Mouse (Mus musculus) gastrocnemius, postnatal 14 days (tissue): ENCODE data around the gene Tmeff2. TPM values are rescaled to one million over a fixed set of nuclear protein-coding genes. Genes with fewer than 3 reads are reported as not detected.

Experiments
- DNase-seq: peaks from one replicate; pipeline ENCODE4 v3.0.0; 2021; ENCODE audit warnings: mixed read lengths
- intact Hi-C: fragments of 180-260 bp; cut with DNase I; formaldehyde crosslinking; loops from one replicate; pipeline ENCODE4 v1.15.1; 2025; ENCODE audit warnings: low total_unique reads
- microRNA-seq, 2 experiments: library from miRNA; unstranded; fragments of <30 nt; microRNA quantifications; one replicate each; pipeline ENCODE4 v1.2.0; 2021
- total RNA-seq, 2 experiments: library from RNA; stranded (reverse); gene quantifications; 2 replicates each; pipeline ENCODE4 v1.2.3; 2021

Tmeff2 gene
- total RNA-seq, 2 experiments from 2014 or later = 3.2 to 4.0 TPM

- DNase-seq = no peak
- intact Hi-C loops = no loop called here
Measured at GRCm38 (mm10) chr1:51184276-51184675, 283.8 kb downstream of the Tmeff2 start.

GRCm38 (mm10) chr1:51189008-51189407 lies 288.6 kb downstream of the Tmeff2 start:
- intact Hi-C loops = no loop called here
- DNase-seq = no peak

- no peak for DNase-seq
- intact Hi-C loops = no loop called here
Measured at GRCm38 (mm10) chr1:51191253-51191652, 290.8 kb downstream of the Tmeff2 start.

- no peak for DNase-seq
Measured at GRCm38 (mm10) chr1:51191872-51192613, 291.6 kb downstream of the Tmeff2 start.

GRCm38 (mm10) chr1:51199088-51199830 lies 298.8 kb downstream of the Tmeff2 start:
- intact Hi-C loops = no loop called here
- DNase-seq = no peak

More at GRCm38 (mm10) chr1:51191872-51192613, 291.6 kb downstream of the Tmeff2 start:
- intact Hi-C loops = no loop called here

GRCm38 (mm10) chr1:51199954-51200353 lies 299.5 kb downstream of the Tmeff2 start:
- no peak for DNase-seq
- intact Hi-C loops = no loop called here

- intact Hi-C loops = no loop called here
- no peak for DNase-seq
Measured at GRCm38 (mm10) chr1:51215631-51216030, 315.2 kb downstream of the Tmeff2 start.

- intact Hi-C loops = no loop called here
- DNase-seq = peak; percentile 5
Measured at GRCm38 (mm10) chr1:51216292-51217050, 316.0 kb downstream of the Tmeff2 start.

GRCm38 (mm10) chr1:51217227-51217626 lies 316.8 kb downstream of the Tmeff2 start:
- intact Hi-C loops = no loop called here
- DNase-seq = no peak

GRCm38 (mm10) chr1:51225156-51225555 lies 324.7 kb downstream of the Tmeff2 start:
- intact Hi-C loops = no loop called here
- DNase-seq = no peak

Small RNA genes lying within 50 kb of the gene (microRNA-seq; reads per million reads assigned to microRNA genes)
- gene Gm25736 = 0 reads per million in 2 experiments
